Mouse (Mus musculus) thymus, adult 2 months (tissue): Measurements from ENCODE around the gene Ccdc93. TPM values are rescaled to one million over a fixed set of nuclear protein-coding genes. Genes with fewer than 3 reads are reported as not detected.

Experiments
- DNase-seq: peaks from one replicate; pipeline ENCODE4 v3.0.0; 2021
- H3K27ac ChIP-seq: fragments of 200-500 bp; 2 replicates; pipeline ENCODE4 v1.5.1; 2012; ENCODE audit warnings: low read length, control low read depth; ENCODE audit not compliant: control insufficient read depth, insufficient read depth
- H3K27me3 ChIP-seq: fragments of 200-500 bp; 2 replicates; pipeline ENCODE4 v1.6.1; 2012; ENCODE audit warnings: mild to moderate bottlenecking, low read length, moderate library complexity, mixed read lengths; ENCODE audit not compliant: control insufficient read depth, insufficient read depth
- H3K36me3 ChIP-seq: fragments of 200-500 bp; 2 replicates; pipeline ENCODE4 v1.6.1; 2012; ENCODE audit warnings: mild to moderate bottlenecking, low read length, moderate library complexity; ENCODE audit not compliant: control insufficient read depth, insufficient read depth
- H3K4me1 ChIP-seq: fragments of 200-500 bp; replicated peaks from 2 replicates; pipeline ENCODE4 v1.6.1; 2012; ENCODE audit warnings: low read length; ENCODE audit not compliant: control insufficient read depth, insufficient read depth
- H3K4me3 ChIP-seq: fragments of 200-500 bp; 2 replicates; pipeline ENCODE4 v1.5.1; 2012; ENCODE audit warnings: mild to moderate bottlenecking, low read length, control low read depth, moderate library complexity; ENCODE audit not compliant: control insufficient read depth, insufficient read depth
- CTCF ChIP-seq: fragments of 200-500 bp; IDR thresholded peaks from 2 replicates; pipeline ENCODE4 v1.5.1; 2012; ENCODE audit warnings: mild to moderate bottlenecking, control low read depth, low read length, moderate library complexity, borderline replicate concordance; ENCODE audit not compliant: control insufficient read depth, poor library complexity, insufficient read depth; ENCODE audit errors: extremely low read depth
- POLR2A ChIP-seq: fragments of 200-500 bp; IDR thresholded peaks from 2 replicates; pipeline ENCODE4 v1.6.1; 2012; ENCODE audit warnings: mild to moderate bottlenecking, low read length, control low read depth, moderate library complexity; ENCODE audit not compliant: control insufficient read depth, poor library complexity, insufficient read depth; ENCODE audit errors: extremely low read depth
- WGBS: fragments of 180-500 bp; shearing (Covaris S2); methylation state at CpG from one replicate; pipeline ENCODE4 v1.1.7; 2018; 5-methylcytosine and 5-hydroxymethylcytosine counted together
- polyA plus RNA-seq: library from polyadenylated mRNA; depleted of rRNA; stranded (reverse); fragments of >200 nt; gene quantifications from 2 replicates; pipeline ENCODE4 v1.2.3, GENCODE M21; 2012

Ccdc93 gene
- polyA plus RNA-seq, 1 experiment, result 25.6 TPM

GRCm38 (mm10) chr1:121440535-121441381, 9.9 kb downstream of the Ccdc93 start:
- Histone ChIP-seq H3K36me3 (peaks cover 44% of the 10 kb centered on the region), H3K27ac (no peak overlapping the region), H3K4me3 (no peak overlapping the region), H3K4me1 (no peaks in the 10 kb centered on the region), H3K27me3 (no peaks in the 10 kb centered on the region)
- 75% methylated on average over 13 of the region's 13 CpGs for WGBS
- TF ChIP-seq POLR2A (no peak), CTCF (peak; percentile 83; the same call in 1 of the 2 replicates)
- DNase-seq, result peak; percentile 77

- peaks cover 39% of the 10 kb centered on the region for H3K36me3 ChIP-seq
- H3K4me3 ChIP-seq, result no peak overlapping the region
- TF ChIP-seq POLR2A (no peak), CTCF (no peak)
- no peaks in the 10 kb centered on the region for H3K4me1 ChIP-seq
- WGBS, result 96% methylated on average over 6 of the region's 6 CpGs
- H3K27me3 ChIP-seq, result no peaks in the 10 kb centered on the region
- no peak for DNase-seq
- H3K27ac ChIP-seq, result no peak overlapping the region
Measured at GRCm38 (mm10) chr1:121444147-121444546, 13.3 kb downstream of the Ccdc93 start.

GRCm38 (mm10) chr1:121447216-121447615, 16.4 kb downstream of the Ccdc93 start:
- no peak for DNase-seq
- Histone ChIP-seq H3K36me3 (peaks cover 37% of the 10 kb centered on the region), H3K27ac (no peak overlapping the region), H3K27me3 (no peaks in the 10 kb centered on the region), H3K4me3 (no peak overlapping the region), H3K4me1 (no peaks in the 10 kb centered on the region)
- TF ChIP-seq POLR2A (no peak), CTCF (no peak)
- WGBS, result 91% methylated on average over 10 of the region's 10 CpGs

- no peaks in the 10 kb centered on the region for H3K4me1 ChIP-seq
- no peak overlapping the region for H3K4me3 ChIP-seq
- TF ChIP-seq CTCF (no peak), POLR2A (no peak)
- H3K36me3 ChIP-seq, result peaks cover 31% of the 10 kb centered on the region
- DNase-seq, result no peak
- H3K27ac ChIP-seq, result no peak overlapping the region
- no peaks in the 10 kb centered on the region for H3K27me3 ChIP-seq
- WGBS, result 98% methylated on average over 19 of the region's 19 CpGs
Measured at GRCm38 (mm10) chr1:121448166-121448565, 17.3 kb downstream of the Ccdc93 start.

GRCm38 (mm10) chr1:121451009-121451408, 20.2 kb downstream of the Ccdc93 start:
- DNase-seq, result no peak
- no peak overlapping the region for H3K4me3 ChIP-seq
- no peak for TF ChIP-seq POLR2A
- no peak for TF ChIP-seq CTCF
- H3K27me3 ChIP-seq, result no peaks in the 10 kb centered on the region
- peaks cover 20% of the 10 kb centered on the region for H3K36me3 ChIP-seq
- WGBS, result 85% methylated on average over 7 of the region's 7 CpGs
- H3K27ac ChIP-seq, result no peak overlapping the region
- peaks cover 14% of the 10 kb centered on the region for H3K4me1 ChIP-seq

- WGBS, result 97% methylated on average over 6 of the region's 6 CpGs
- TF ChIP-seq POLR2A, result no peak
- TF ChIP-seq CTCF, result no peak
- H3K36me3 ChIP-seq, result peaks cover 22% of the 10 kb centered on the region
- DNase-seq, result no peak
- H3K4me1 ChIP-seq, result peaks cover 14% of the 10 kb centered on the region
- no peaks in the 10 kb centered on the region for H3K27me3 ChIP-seq
- no peak overlapping the region for H3K27ac ChIP-seq
- no peak overlapping the region for H3K4me3 ChIP-seq
Measured at GRCm38 (mm10) chr1:121452498-121452897, 21.6 kb downstream of the Ccdc93 start.
